Mouse (Mus musculus): ENCODE data around the gene Prcc. TPM values are rescaled to one million over a fixed set of nuclear protein-coding genes. Genes with fewer than 3 reads are reported as not detected.

Prcc gene
- total RNA-seq (2014; rRNA removed) (74.2 and 77.1 TPM in 2 replicates), polyA plus RNA-seq (2015; fragmentation: Nextera tagmentation; extraction: Ambion mirVana) (20.6 and 23.0 TPM in 2 replicates)

GRCm38 (mm10) chr3:87885281-87886003 is at the start of gene Prcc:
TSS of gene Prcc (minus strand) at chr3:87885608.
- Histone ChIP-seq H3K4me2 (ENCODE audit: low read depth) (peak within 1 kb of the TSS; percentile 88), H3K9ac (peak within 1 kb of the TSS; percentile 86), H3K36me3 (ENCODE audit: insufficient read depth) (no peaks in the 10 kb centered on the region), H3K27me3 (ENCODE audit: insufficient read depth, low read length) (no peaks in the 10 kb centered on the region), H3K27ac (ENCODE audit: low read depth, low read length) (peak within 1 kb of the TSS; percentile 86), H3K4me1 (ENCODE audit: insufficient read depth) (peaks cover 15% of the 10 kb centered on the region), H3K9me3 (ENCODE audit: low read length) (0 out of 2 replicates have a peak, but pooled peaks cover 4% of the 10 kb centered on the region), H3K4me3 (ENCODE audit: low read depth, low read length) (peak within 1 kb of the TSS; percentile 96)
- WGBS = 2% methylated on average over 33 of the region's 33 CpGs
- ATAC-seq (peak; percentile 98), DNase-seq (peak; percentile 98)
- peak; percentile 21; the same call in 1 of the 2 replicates for TF ChIP-seq CTCF (IDR thresholded peaks at IDR 0.05; ENCODE audit: low read depth)

- no peaks in the 10 kb centered on the region for H3K4me1 ChIP-seq (ENCODE audit: insufficient read depth)
- ATAC-seq = no peak
- H3K9me3 ChIP-seq (ENCODE audit: low read length) = no peaks in the 10 kb centered on the region
- no peak overlapping the region for H3K27ac ChIP-seq (ENCODE audit: low read depth, low read length)
- peaks cover 57% of the 10 kb centered on the region for H3K36me3 ChIP-seq (ENCODE audit: insufficient read depth)
- H3K4me3 ChIP-seq (ENCODE audit: low read depth, low read length) = no peak overlapping the region
- no peak overlapping the region for H3K4me2 ChIP-seq (ENCODE audit: low read depth)
- WGBS = 84% methylated on average over 4 of the region's 4 CpGs
- no peaks in the 10 kb centered on the region for H3K27me3 ChIP-seq (ENCODE audit: insufficient read depth, low read length)
- TF ChIP-seq CTCF (IDR thresholded peaks at IDR 0.05; ENCODE audit: low read depth) = no peak
- no peak for DNase-seq
- H3K9ac ChIP-seq = no peak overlapping the region
Measured at GRCm38 (mm10) chr3:87935201-87935600, 49.8 kb upstream of the Prcc start.

- no peak for ATAC-seq
- Histone ChIP-seq H3K27ac (ENCODE audit: low read depth, low read length) (no peak overlapping the region), H3K9me3 (ENCODE audit: low read length) (no peaks in the 10 kb centered on the region), H3K4me2 (ENCODE audit: low read depth) (no peak overlapping the region), H3K9ac (no peak overlapping the region), H3K36me3 (ENCODE audit: insufficient read depth) (peaks cover 50% of the 10 kb centered on the region), H3K27me3 (ENCODE audit: insufficient read depth, low read length) (no peaks in the 10 kb centered on the region), H3K4me1 (ENCODE audit: insufficient read depth) (no peaks in the 10 kb centered on the region), H3K4me3 (ENCODE audit: low read depth, low read length) (no peak overlapping the region)
- WGBS = 78% methylated on average over 4 of the region's 4 CpGs
- TF ChIP-seq CTCF (IDR thresholded peaks at IDR 0.05; ENCODE audit: low read depth) = no peak
- no peak for DNase-seq
Measured at GRCm38 (mm10) chr3:87934501-87934900, 49.1 kb upstream of the Prcc start.

- no peak for TF ChIP-seq CTCF (IDR thresholded peaks at IDR 0.05; ENCODE audit: low read depth)
- H3K9me3 ChIP-seq (ENCODE audit: low read length) = no peaks in the 10 kb centered on the region
- ATAC-seq = no peak
- peaks cover 5% of the 10 kb centered on the region; the same call in 1 of the 2 replicates for H3K4me1 ChIP-seq (ENCODE audit: insufficient read depth)
- no peak overlapping the region for H3K4me2 ChIP-seq (ENCODE audit: low read depth)
- DNase-seq = no peak
- no peak overlapping the region for H3K9ac ChIP-seq
- peaks cover 46% of the 10 kb centered on the region for H3K36me3 ChIP-seq (ENCODE audit: insufficient read depth)
- H3K27ac ChIP-seq (ENCODE audit: low read depth, low read length) = no peak overlapping the region
- no peaks in the 10 kb centered on the region for H3K27me3 ChIP-seq (ENCODE audit: insufficient read depth, low read length)
- no peak overlapping the region for H3K4me3 ChIP-seq (ENCODE audit: low read depth, low read length)
- 68% methylated on average over 5 of the region's 5 CpGs for WGBS
Measured at GRCm38 (mm10) chr3:87934026-87934425, 48.6 kb upstream of the Prcc start.

GRCm38 (mm10) chr3:87930078-87930795 is 44.8 kb upstream of the Prcc start, which contains the start of the genes Isg20l2 and Rrnad1:
TSS of gene Isg20l2 (plus strand) at chr3:87930314.
TSS of gene Rrnad1 (minus strand) at chr3:87930717.
- Histone ChIP-seq H3K4me2 (ENCODE audit: low read depth) (peak within 1 kb of the TSS; percentile 59), H3K4me3 (ENCODE audit: low read depth, low read length) (peak within 1 kb of the TSS; percentile 77), H3K27ac (ENCODE audit: low read depth, low read length) (peak within 1 kb of the TSS; percentile 90), H3K27me3 (ENCODE audit: insufficient read depth, low read length) (no peaks in the 10 kb centered on the region), H3K9ac (peak within 1 kb of the TSS; percentile 86), H3K9me3 (ENCODE audit: low read length) (no peaks in the 10 kb centered on the region), H3K36me3 (ENCODE audit: insufficient read depth) (peaks cover 45% of the 10 kb centered on the region), H3K4me1 (ENCODE audit: insufficient read depth) (peaks cover 5% of the 10 kb centered on the region; the same call in 1 of the 2 replicates)
- WGBS = under 1% methylated on average over 72 of the region's 78 CpGs
- DNase-seq (peak; percentile 99), ATAC-seq (peak; percentile 99)
- TF ChIP-seq CTCF (IDR thresholded peaks at IDR 0.05; ENCODE audit: low read depth) = peak; percentile 74

GRCm38 (mm10) chr3:87929341-87930077 is 44.1 kb upstream of the Prcc start:
- no peaks in the 10 kb centered on the region for H3K9me3 ChIP-seq (ENCODE audit: low read length)
- 7% methylated on average over 26 of the region's 26 CpGs for WGBS
- ATAC-seq (peak; percentile 19; the same call in 1 of the 2 replicates), DNase-seq (no peak)
- peak overlapping the region; percentile 86 for H3K9ac ChIP-seq
- H3K4me3 ChIP-seq (ENCODE audit: low read depth, low read length) = peak overlapping the region; percentile 77
- no peaks in the 10 kb centered on the region for H3K27me3 ChIP-seq (ENCODE audit: insufficient read depth, low read length)
- H3K4me1 ChIP-seq (ENCODE audit: insufficient read depth) = peaks cover 5% of the 10 kb centered on the region; the same call in 1 of the 2 replicates
- H3K27ac ChIP-seq (ENCODE audit: low read depth, low read length) = peak overlapping the region; percentile 90
- no peak for TF ChIP-seq CTCF (IDR thresholded peaks at IDR 0.05; ENCODE audit: low read depth)
- peak overlapping the region; percentile 59 for H3K4me2 ChIP-seq (ENCODE audit: low read depth)
- H3K36me3 ChIP-seq (ENCODE audit: insufficient read depth) = peaks cover 47% of the 10 kb centered on the region
